Mouse (Mus musculus) lung, adult 2 months (tissue): ENCODE measurements around the gene Pdia4.
"Not testable (repeated sequence)": the region's sequence is repeated elsewhere in the genome, so short reads cannot be mapped to it uniquely, and the experiment has no call there.

Source experiments
- CTCF ChIP-seq: fragments of 200-500 bp; IDR thresholded peaks from 2 replicates; pipeline ENCODE4 v1.5.1; 2011; ENCODE audit warnings: mild to moderate bottlenecking, low read length, control low read depth; ENCODE audit not compliant: insufficient read depth
- POLR2A ChIP-seq: fragments of 200-500 bp; IDR thresholded peaks from 2 replicates; pipeline ENCODE4 v1.6.1; 2011; ENCODE audit warnings: low read depth, mild to moderate bottlenecking, control low read depth, low read length, borderline replicate concordance; ENCODE audit errors: extremely low read depth

DNA sequence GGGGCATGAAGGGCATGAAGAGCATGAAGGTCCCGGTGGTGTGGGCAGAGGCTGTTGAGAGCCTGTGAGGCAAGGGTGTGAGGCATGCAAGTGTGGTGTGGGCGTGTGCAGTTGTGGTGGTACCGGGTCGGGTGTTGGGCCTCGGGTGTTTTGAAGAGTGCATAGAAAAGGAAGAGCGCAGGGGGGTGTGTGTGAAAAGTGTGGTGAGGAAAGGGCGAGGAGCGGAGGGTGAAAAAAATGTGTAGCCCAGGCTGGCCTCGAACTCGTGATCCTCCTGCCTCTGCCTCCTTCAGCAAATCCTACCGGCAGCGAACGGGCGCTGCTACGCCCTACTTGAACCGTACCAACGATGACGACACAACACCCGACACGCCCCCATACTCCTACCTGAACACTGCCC lies 45.9 kb downstream of the Pdia4 start:
- not testable (repeated sequence) for TF ChIP-seq CTCF, POLR2A
